Mouse (Mus musculus) embryonic facial prominence, embryonic 15.5 days (tissue): ENCODE measurements around the gene Peg10. TPM values are rescaled to one million over a fixed set of nuclear protein-coding genes. Genes with fewer than 3 reads are reported as not detected.
A peak's percentile ranks its signal among the peaks of the same experiment; 100 is the strongest.
"Not testable (repeated sequence)": the region's sequence is repeated elsewhere in the genome, so short reads cannot be mapped to it uniquely, and the experiment has no call there.

Experiments used
- ATAC-seq: fragments of 200-750 bp; cut with Nextera tagmentation; 2 replicates; pipeline ENCODE4 v1.8.0; 2017; ENCODE audit warnings: low read depth, moderate TSS enrichment; ENCODE audit not compliant: insufficient number of reproducible peaks, low FRiP score, low TSS enrichment
- H3K27ac ChIP-seq: fragments of 300-500 bp; sonication (generic); replicated peaks from 2 replicates; pipeline ENCODE4 v1.5.1; 2015; ENCODE audit warnings: mild to moderate bottlenecking, inconsistent platforms
- H3K27me3 ChIP-seq: fragments of 300-500 bp; sonication (generic); 2 replicates; pipeline ENCODE4 v1.6.1; 2015; ENCODE audit warnings: inconsistent platforms
- H3K36me3 ChIP-seq: fragments of 300-500 bp; sonication (generic); 2 replicates; pipeline ENCODE4 v1.6.1; 2015; ENCODE audit warnings: mild to moderate bottlenecking, inconsistent platforms
- H3K4me1 ChIP-seq: fragments of 300-500 bp; sonication (generic); 2 replicates; pipeline ENCODE4 v1.6.1; 2015; ENCODE audit warnings: inconsistent platforms
- H3K4me2 ChIP-seq: fragments of 300-500 bp; sonication (generic); replicated peaks from 2 replicates; pipeline ENCODE4 v1.6.1; 2015; ENCODE audit warnings: mild to moderate bottlenecking, inconsistent platforms
- H3K4me3 ChIP-seq: fragments of 300-500 bp; sonication (generic); replicated peaks from 2 replicates; pipeline ENCODE4 v1.5.1; 2015; ENCODE audit warnings: mild to moderate bottlenecking, inconsistent platforms
- H3K9ac ChIP-seq: fragments of 300-500 bp; sonication (generic); 2 replicates; pipeline ENCODE4 v1.6.1; 2015; ENCODE audit warnings: inconsistent platforms
- H3K9me3 ChIP-seq: fragments of 300-500 bp; sonication (generic); replicated peaks from 2 replicates; pipeline ENCODE4 v1.6.1; 2016; ENCODE audit warnings: inconsistent platforms
- WGBS: fragments of 180-500 bp; shearing (Covaris S2); methylation state at CpG from one replicate; pipeline ENCODE4 v1.1.7; 2015; 5-methylcytosine and 5-hydroxymethylcytosine counted together
- polyA plus RNA-seq: library from polyadenylated mRNA; unstranded; fragments of >200 nt; fragmentation: Nextera tagmentation; extraction: Ambion mirVana; gene quantifications from 2 replicates; pipeline ENCODE4 v1.2.1, GENCODE M21; 2015

Gene Peg10
- polyA plus RNA-seq, 1 experiment from 2014 or later = 8.9 TPM

DNA sequence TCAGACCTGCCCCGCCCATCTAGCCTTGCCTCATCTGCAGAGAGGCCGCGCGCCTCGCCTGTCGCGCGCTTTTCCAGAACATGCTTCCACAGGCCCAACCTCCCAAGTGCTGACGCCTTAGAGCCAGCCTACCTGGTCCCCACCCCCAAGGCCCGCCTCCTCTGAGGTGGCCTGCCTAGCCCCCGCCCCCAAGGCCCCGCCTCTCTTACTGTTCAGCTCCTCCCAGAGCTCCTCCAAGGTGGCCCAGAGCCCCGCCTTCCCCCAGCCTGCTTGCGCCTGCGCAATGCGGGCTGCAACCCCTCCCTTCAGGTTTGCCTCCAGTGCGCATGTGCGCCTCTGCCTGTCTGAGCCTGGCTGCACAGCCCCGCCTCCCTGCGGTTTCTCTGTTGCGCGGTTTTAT is 2.0 kb downstream of the Peg10 start:
- 0 out of 2 replicates have a peak, but pooled peaks cover 8% of the 10 kb centered on the region for H3K9me3 ChIP-seq
- H3K36me3 ChIP-seq = no peaks in the 10 kb centered on the region
- H3K9ac ChIP-seq = no peak overlapping the region
- H3K4me1 ChIP-seq = no peaks in the 10 kb centered on the region
- peak overlapping the region; percentile 69 for H3K4me2 ChIP-seq
- H3K27me3 ChIP-seq = no peaks in the 10 kb centered on the region
- H3K4me3 ChIP-seq = peak overlapping the region; percentile 51
- H3K27ac ChIP-seq = no peak overlapping the region
- WGBS = 39% methylated on average over 22 of the region's 22 CpGs
- ATAC-seq = peak; percentile 93

DNA sequence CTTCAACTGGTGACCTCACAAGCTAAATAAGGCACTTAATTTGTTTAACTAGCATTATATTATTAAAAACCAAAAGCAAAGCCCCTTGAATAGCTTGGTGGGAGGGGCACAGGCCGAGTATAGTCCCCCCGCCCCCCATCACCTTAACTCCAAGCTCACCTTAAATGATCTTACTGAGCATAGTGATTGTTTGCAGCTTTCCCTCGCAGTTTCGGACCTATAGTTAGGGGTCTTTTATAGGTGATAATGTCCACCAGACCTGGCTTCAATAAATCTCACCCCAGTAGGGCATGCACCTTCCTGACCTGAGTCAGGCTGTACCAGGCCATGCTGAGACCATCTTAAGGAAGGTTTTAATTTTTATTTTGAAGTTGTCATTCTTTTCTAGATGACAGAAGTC is 4.2 kb downstream of the Peg10 start:
- Histone ChIP-seq H3K27ac (no peak overlapping the region), H3K4me3 (no peak overlapping the region), H3K36me3 (peaks cover 13% of the 10 kb centered on the region; the same call in 1 of the 2 replicates), H3K4me2 (no peak overlapping the region), H3K4me1 (no peaks in the 10 kb centered on the region), H3K27me3 (no peaks in the 10 kb centered on the region), H3K9me3 (0 out of 2 replicates have a peak, but pooled peaks cover 10% of the 10 kb centered on the region), H3K9ac (no peak overlapping the region)
- WGBS = 74% methylated on average over 4 of the region's 4 CpGs
- ATAC-seq = no peak

DNA sequence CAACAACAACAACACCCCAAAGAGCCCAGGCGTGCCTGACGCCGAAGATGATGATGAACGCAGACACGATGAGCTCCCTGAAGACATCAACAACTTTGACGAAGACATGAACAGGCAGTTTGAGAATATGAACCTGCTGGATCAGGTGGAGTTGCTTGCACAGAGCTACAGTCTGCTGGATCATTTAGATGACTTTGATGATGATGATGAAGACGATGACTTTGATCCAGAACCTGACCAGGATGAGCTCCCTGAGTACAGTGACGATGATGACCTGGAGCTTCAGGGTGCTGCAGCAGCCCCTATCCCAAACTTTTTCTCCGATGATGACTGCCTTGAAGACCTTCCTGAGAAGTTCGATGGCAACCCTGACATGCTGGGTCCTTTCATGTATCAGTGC is 7.2 kb downstream of the Peg10 start:
- Histone ChIP-seq H3K36me3 (peaks cover 13% of the 10 kb centered on the region; the same call in 1 of the 2 replicates), H3K4me3 (no peak overlapping the region), H3K27me3 (no peaks in the 10 kb centered on the region), H3K9ac (no peak overlapping the region), H3K4me2 (no peak overlapping the region), H3K4me1 (no peaks in the 10 kb centered on the region), H3K27ac (no peak overlapping the region), H3K9me3 (0 out of 2 replicates have a peak, but pooled peaks cover 3% of the 10 kb centered on the region)
- ATAC-seq = no peak
- WGBS = 91% methylated on average over 10 of the region's 10 CpGs

DNA sequence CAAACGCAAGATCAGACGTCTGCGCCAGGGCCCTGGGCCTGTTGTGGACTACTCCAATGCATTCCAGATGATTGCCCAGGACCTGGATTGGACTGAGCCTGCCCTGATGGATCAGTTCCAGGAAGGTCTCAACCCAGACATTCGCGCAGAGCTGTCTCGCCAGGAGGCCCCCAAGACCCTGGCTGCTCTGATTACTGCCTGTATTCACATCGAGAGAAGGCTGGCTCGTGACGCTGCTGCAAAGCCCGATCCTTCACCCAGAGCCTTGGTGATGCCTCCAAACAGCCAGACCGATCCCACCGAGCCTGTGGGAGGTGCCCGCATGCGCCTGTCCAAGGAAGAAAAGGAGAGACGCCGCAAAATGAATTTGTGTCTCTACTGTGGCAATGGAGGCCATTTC is 7.8 kb downstream of the Peg10 start:
- 0 out of 2 replicates have a peak, but pooled peaks cover 3% of the 10 kb centered on the region for H3K9me3 ChIP-seq
- 92% methylated on average over 16 of the region's 16 CpGs for WGBS

DNA sequence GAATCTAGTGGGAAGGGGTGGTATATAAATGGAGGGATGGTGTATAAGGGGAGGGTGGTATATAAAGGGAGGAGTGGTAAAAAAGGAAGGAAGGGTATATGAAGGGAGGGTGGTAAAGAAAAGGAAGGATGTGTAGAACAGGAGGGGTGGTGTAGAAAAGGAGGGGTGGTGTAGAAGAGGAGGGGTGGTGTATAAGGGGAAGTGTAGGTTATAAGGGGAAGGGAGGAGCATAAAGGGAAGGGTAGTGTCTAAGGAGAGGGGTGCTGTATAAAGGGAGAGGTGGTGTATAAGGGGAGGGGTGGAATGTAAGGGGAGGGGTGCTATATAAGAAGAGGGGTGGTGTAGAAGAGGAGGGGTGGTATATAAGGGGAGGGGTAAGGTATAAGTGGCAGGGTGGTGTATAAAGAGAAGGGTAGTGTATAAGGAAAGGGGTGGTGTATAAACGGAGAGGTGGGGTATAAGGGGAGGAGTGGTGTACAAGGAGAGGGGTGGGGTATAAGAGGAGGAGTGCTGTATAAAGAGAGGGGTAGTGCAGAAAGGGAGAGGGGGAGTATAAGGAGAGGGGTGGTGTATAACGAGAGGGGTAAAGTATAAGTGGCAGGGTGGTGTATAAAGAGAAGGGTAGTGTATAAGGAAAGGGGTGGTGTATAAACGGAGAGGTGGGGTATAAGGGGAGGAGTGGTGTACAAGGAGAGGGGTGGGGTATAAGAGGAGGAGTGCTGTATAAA is 14.5 kb downstream of the Peg10 start:
- H3K9ac ChIP-seq, H3K9me3 ChIP-seq, H3K4me3 ChIP-seq, H3K4me2 ChIP-seq, H3K27ac ChIP-seq, H3K36me3 ChIP-seq, H3K27me3 ChIP-seq, H3K4me1 ChIP-seq: not testable (repeated sequence)
- WGBS = 38% methylated on average over 3 of the region's 3 CpGs
- 0 out of 2 replicates have a peak, but pooled peaks have one; percentile 43 for ATAC-seq

More for the DNA sequence above, 7.8 kb downstream of the Peg10 start:
- Histone ChIP-seq H3K4me1 (no peaks in the 10 kb centered on the region), H3K27ac (no peak overlapping the region), H3K27me3 (no peaks in the 10 kb centered on the region), H3K4me3 (no peak overlapping the region), H3K36me3 (peaks cover 13% of the 10 kb centered on the region; the same call in 1 of the 2 replicates), H3K4me2 (no peak overlapping the region), H3K9ac (no peak overlapping the region)
- ATAC-seq = no peak

DNA sequence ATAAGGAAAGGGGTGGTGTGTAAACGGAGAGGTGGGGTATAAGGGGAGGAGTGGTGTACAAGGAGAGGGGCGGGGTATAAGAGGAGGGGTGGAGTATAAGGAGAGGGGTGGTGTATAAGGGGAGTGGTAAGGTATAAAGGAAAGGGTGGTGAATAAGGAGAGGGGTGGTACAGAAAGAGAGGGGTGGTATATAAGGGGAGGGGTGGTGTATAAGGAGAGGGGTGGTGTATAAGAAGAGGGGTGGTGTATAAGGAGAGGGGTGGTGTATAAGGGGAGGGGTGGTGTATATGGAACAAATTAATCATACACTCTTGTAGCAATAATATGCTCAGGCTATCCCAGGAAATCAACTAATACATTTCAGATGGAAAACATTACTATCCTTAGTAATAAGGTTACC is 15.1 kb downstream of the Peg10 start:
- Histone ChIP-seq H3K4me1 (no peaks in the 10 kb centered on the region), H3K27me3 (no peaks in the 10 kb centered on the region), H3K9ac (no peak overlapping the region), H3K9me3 (no peaks in the 10 kb centered on the region), H3K4me2 (no peak overlapping the region), H3K36me3 (no peaks in the 10 kb centered on the region), H3K27ac (no peak overlapping the region), H3K4me3 (no peak overlapping the region)
- peak; percentile 99 for ATAC-seq
- 39% methylated on average over 2 of the region's 2 CpGs for WGBS

DNA sequence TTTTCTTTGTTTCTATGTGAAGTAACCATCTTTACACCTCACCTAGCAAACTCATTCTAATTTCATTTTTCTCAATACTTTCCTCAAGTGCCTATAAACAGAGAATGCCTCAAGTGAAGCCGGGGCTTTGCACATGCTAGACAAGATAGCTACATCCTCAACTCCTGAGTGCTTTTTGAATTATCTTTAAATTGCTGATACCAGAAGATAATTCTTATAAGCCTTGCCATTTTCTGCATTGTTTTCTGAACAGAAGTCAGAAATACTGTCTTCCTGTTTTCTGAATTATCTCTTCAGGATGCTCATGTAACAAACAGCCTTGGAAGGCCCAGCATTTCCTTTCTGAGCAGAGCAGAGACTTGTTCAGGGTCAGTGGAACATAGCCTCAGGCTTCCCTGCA is 49.2 kb downstream of the Peg10 start:
- Histone ChIP-seq H3K9me3 (no peaks in the 10 kb centered on the region), H3K4me1 (no peaks in the 10 kb centered on the region), H3K4me2 (no peak overlapping the region), H3K27me3 (no peaks in the 10 kb centered on the region), H3K27ac (no peak overlapping the region), H3K4me3 (no peak overlapping the region), H3K36me3 (no peaks in the 10 kb centered on the region), H3K9ac (no peak overlapping the region)
- no peak for ATAC-seq
- 91% methylated on average over 1 of the region's 1 CpGs for WGBS

DNA sequence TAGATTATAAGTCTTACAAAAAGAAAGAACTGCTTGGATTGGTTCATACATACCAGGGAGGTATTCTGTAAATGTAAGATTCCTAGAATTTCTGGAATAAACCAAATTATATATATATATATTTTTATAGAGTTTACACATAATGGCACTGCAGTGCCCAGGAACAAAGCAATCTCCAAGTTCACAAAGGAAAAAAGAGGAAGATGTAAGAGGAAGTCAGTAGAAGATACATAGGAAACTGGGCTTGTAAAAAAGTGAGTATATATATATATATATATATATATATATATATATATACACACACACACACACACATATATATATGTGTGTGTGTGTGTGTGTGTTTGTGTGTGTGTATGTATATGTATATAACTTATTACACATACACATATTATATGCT is 50.2 kb downstream of the Peg10 start:
- H3K9me3 ChIP-seq, H3K4me3 ChIP-seq, H3K4me1 ChIP-seq, H3K4me2 ChIP-seq, H3K27me3 ChIP-seq, ATAC-seq, H3K27ac ChIP-seq, H3K36me3 ChIP-seq, H3K9ac ChIP-seq: not testable (repeated sequence)

DNA sequence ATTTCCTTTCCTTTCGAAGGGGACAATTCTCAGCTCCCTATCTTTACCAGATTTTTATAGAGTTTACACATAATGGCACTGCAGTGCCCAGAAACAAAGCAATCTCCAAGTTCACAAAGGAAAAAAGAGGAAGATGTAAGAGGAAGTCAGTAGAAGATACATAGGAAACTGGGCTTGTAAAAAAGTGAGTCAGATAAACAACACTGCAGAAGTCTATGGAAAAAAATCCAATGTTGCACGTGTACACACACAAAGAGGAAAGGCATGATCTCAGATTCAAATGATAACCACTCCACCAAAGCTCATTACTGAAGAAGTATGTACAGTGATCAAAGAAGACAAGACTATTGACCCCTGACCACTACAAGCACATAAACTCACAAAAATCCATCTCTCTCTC is 51.3 kb downstream of the Peg10 start:
- Histone ChIP-seq H3K4me3 (no peak overlapping the region), H3K36me3 (no peaks in the 10 kb centered on the region), H3K4me1 (no peaks in the 10 kb centered on the region), H3K9me3 (no peaks in the 10 kb centered on the region), H3K27ac (no peak overlapping the region), H3K9ac (no peak overlapping the region), H3K4me2 (no peak overlapping the region), H3K27me3 (no peaks in the 10 kb centered on the region)
- ATAC-seq = no peak
- 42% methylated on average over 2 of the region's 2 CpGs for WGBS

DNA sequence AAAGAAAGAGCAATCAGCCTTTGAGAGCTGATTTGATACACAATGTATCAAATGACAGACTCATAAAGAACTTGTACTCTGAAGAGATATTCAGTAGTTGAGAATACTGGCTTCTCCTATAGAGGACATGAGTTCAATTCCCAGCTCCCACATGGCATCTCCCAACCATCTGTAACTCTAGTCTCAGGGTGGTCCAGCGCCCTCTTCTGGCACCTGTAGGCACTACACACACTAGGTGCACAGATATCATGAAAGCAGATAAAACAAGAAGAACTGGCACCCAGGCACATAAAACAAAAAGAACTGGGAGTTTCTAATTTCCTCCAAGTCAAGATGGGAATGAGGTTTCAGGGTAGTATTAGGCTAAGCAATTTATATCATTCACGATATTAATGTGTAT is 52.3 kb downstream of the Peg10 start:
- WGBS = 80% methylated on average over 2 of the region's 2 CpGs
- no peak overlapping the region for H3K27ac ChIP-seq
- ATAC-seq = no peak
- H3K9me3 ChIP-seq = no peaks in the 10 kb centered on the region
- no peak overlapping the region for H3K4me2 ChIP-seq
- no peak overlapping the region for H3K9ac ChIP-seq
- no peak overlapping the region for H3K4me3 ChIP-seq
- no peaks in the 10 kb centered on the region for H3K36me3 ChIP-seq
- no peaks in the 10 kb centered on the region for H3K4me1 ChIP-seq
- no peaks in the 10 kb centered on the region for H3K27me3 ChIP-seq

DNA sequence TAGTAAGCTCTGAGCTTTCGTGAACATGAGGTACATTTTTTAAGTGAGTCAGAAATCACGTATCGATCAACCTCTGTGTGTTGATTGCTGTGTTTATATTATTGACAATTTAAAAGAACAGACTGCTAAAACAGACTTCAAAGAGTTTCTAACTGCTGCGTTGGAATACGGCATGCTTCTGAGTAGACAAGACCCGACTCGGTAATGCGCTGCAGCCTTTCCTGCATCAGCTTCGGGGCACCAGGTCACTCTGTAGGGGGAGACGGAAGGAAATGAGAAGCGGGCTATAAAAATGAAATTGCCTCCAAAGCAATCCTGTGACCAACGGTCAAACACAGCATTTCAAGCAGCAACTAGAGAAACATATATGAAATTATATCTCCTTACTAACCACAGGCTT is 59.9 kb downstream of the Peg10 start:
- WGBS = 25% methylated on average over 12 of the region's 12 CpGs
- H3K27me3 ChIP-seq = no peaks in the 10 kb centered on the region

More for the DNA sequence above, 59.9 kb downstream of the Peg10 start:
- Histone ChIP-seq H3K27ac (no peak overlapping the region), H3K4me2 (no peak overlapping the region), H3K9me3 (no peaks in the 10 kb centered on the region), H3K4me1 (0 out of 2 replicates have a peak, but pooled peaks cover 4% of the 10 kb centered on the region), H3K9ac (no peak overlapping the region), H3K36me3 (no peaks in the 10 kb centered on the region), H3K4me3 (no peak overlapping the region)
- no peak for ATAC-seq
